Mouse (Mus musculus) embryonic fibroblast, embryonic 13.5 days (primary cell): ENCODE measurements at regions not wholly inside any gene's neighbourhood (a gene's known extent, or its start where the extent isn't known, plus 50 kb on each side); places are given as distances from the start of the nearest gene placed in this dataset.
"Not testable (repeated sequence)": the region's sequence is repeated elsewhere in the genome, so short reads cannot be mapped to it uniquely, and the experiment has no call there.

Experiments used
- H3K27ac ChIP-seq: 2 replicates; pipeline ENCODE4 v1.5.1; 2012; ENCODE audit warnings: low read length, control low read depth, inconsistent platforms; ENCODE audit not compliant: insufficient read depth
- H3K4me1 ChIP-seq: 2 replicates; pipeline ENCODE4 v1.6.1; 2011; ENCODE audit warnings: low read length; ENCODE audit not compliant: control insufficient read depth, insufficient read depth
- H3K4me3 ChIP-seq: 2 replicates; pipeline ENCODE4 v1.5.1; 2011; ENCODE audit warnings: mild to moderate bottlenecking, control low read depth, low read length; ENCODE audit not compliant: insufficient read depth
- CTCF ChIP-seq: IDR thresholded peaks from 2 replicates; pipeline ENCODE4 v1.5.1; 2011; ENCODE audit warnings: mild to moderate bottlenecking, control low read depth, low read length, moderate library complexity, borderline replicate concordance; ENCODE audit not compliant: insufficient read depth
- POLR2A ChIP-seq: IDR thresholded peaks from 2 replicates; pipeline ENCODE4 v1.6.1; 2011; ENCODE audit warnings: low read depth, mild to moderate bottlenecking, control low read depth, low read length, moderate library complexity

DNA sequence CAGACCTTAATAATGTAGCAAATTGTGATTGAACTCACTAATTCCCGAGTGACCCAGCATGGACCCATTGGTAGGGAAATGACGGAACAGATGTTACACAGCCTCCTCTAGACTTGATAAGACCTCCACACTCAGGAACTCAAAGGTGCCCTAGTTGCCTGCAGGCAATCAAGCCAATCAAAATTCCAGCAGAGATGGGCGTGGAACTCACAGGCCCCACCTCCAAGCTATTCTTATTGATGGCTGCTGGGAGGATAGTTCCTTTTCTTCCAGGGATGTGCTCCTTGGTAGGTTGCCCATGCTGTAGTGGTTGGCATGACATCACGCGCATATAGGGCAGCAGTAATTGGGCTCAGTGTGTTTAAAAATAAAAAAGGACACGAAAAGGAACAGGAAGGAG, 194.4 kb upstream of the Ift57 start:
- no peaks in the 10 kb centered on the region; the same call in 1 of the 2 replicates for H3K4me1 ChIP-seq
- no peak overlapping the region for H3K27ac ChIP-seq
- H3K4me3 ChIP-seq, result no peak overlapping the region
- no peak for TF ChIP-seq POLR2A
- no peak for TF ChIP-seq CTCF

DNA sequence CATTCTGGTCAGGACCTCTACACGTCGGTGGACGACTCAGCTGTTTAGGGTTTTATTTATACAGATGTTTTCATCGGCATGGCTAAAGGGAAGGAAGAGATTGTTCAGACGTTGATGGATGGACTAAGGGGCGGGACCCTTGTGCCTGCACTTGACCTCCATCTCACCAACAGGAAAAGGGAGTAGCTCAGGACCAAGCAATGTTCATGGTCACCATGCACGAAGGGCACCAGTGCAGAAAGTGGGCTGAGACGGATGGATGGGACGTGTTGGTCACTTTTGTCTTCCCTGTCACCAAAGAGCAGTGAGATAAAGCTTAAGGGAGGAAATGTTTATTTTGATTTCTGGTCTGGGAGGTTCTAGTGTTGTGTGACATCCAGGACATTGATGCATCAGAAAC, 193.8 kb upstream of the Ift57 start:
- TF ChIP-seq POLR2A (no peak), CTCF (no peak)
- H3K27ac ChIP-seq, result no peak overlapping the region

DNA sequence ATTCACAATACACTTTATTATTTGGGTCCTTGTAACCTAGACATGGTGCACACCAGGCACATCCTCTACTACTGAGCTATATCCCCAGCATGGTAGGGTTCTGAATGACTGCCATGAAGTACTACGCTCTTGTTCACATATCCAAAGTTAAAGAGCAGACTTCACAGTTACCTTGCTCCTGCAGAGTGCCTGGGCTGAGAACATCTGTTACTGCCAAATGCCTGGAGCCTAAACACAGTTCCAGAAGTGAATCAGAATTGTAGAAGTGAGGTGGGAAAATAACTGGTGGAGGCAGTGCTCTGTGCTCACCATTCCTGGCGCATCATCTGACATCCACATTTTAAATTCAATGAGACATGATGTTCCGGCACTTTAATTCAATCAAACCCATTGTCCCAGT, 180.2 kb upstream of the Ift57 start:
- TF ChIP-seq POLR2A (no peak), CTCF (no peak)
- no peak overlapping the region for H3K27ac ChIP-seq
- H3K4me1 ChIP-seq, result no peaks in the 10 kb centered on the region

More for the DNA sequence above, 193.8 kb upstream of the Ift57 start:
- H3K4me3 ChIP-seq, result no peak overlapping the region
- no peaks in the 10 kb centered on the region; the same call in 1 of the 2 replicates for H3K4me1 ChIP-seq

DNA sequence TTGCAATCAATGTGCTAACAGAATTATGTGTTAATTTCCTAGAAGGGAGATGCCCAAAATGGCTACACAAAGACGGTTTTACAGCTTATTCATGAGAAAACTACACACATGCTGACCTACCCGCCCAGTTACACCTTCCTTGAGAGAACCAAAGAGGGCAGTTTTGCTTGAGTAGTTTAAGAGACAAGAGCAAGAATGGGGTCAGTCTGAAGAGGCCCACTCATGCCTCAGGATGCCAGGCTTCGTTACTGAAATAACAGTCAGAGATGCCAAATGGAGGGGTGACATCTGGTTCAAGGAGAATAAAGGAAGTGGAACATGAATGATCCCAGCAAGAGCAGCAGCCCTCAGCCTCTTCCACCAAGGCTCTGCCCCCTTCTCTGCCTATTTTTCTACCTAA, 178.6 kb upstream of the Ift57 start:
- Histone ChIP-seq H3K4me1 (no peaks in the 10 kb centered on the region), H3K27ac (no peak overlapping the region), H3K4me3 (no peak overlapping the region)
- TF ChIP-seq CTCF (no peak), POLR2A (no peak)

More for the DNA sequence above, 180.2 kb upstream of the Ift57 start:
- H3K4me3 ChIP-seq, result no peak overlapping the region

DNA sequence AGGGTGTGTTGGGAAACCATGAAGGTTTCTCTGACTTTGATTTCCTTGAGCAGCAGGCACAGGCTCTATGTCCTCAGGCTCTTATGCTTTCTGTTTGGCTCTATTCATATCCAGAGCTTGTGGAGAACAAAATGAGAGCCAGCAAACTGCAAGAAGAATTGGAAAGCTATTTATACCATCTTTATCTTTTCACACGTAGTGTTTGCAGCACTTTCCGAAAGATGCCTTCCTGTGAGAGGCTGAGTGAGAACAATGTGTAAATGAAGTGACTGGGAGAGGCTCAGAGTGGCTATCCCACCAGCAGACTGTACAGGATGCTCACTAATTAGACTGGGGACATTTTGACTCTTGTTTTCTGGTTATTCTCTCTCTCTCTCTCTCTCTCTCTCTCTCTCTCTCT, 177.3 kb upstream of the Ift57 start:
- Histone ChIP-seq H3K27ac (no peak overlapping the region), H3K4me1 (no peaks in the 10 kb centered on the region), H3K4me3 (no peak overlapping the region)
- TF ChIP-seq POLR2A (no peak), CTCF (no peak)

DNA sequence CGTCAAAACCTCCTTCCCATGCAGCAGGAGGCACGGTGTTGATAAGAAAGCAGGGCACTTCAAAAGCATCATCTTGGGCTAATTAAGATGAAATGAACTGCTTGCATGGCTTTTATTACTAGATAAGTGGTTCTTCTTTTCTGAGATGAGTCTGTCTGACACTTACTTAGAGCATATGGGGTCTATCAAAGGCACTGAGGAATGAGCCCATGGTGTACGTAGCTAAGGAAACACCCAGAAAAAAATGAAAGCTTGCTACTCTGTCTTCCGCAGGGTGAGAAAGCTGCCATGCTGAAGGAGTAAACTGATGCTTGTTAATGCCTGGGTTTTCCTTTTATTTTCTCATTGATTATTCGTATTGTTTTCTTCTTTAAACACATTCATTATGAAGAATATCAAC, 176.5 kb upstream of the Ift57 start:
- Histone ChIP-seq H3K4me1 (no peaks in the 10 kb centered on the region), H3K4me3 (no peak overlapping the region), H3K27ac (no peak overlapping the region)
- no peak for TF ChIP-seq POLR2A
- no peak for TF ChIP-seq CTCF

DNA sequence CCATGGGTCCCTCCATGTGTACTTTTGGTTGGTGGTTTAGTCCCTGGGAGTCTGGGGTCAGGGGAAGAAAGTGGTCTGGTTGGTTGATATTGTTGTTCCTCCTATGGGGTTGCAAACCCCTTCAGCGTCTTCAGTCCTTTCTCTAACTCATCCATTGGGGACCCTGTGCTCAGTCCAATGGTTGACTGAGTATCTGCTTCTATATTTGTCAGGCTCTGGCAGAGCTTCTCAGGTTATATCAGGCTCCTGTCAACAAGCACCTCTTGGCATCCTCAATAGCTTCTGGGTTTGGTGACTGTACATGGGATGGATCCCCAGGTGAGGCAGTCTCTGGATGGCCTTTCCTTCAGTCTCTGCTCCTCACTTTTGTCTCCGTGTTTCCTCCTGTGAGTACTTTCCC, 170.4 kb upstream of the Ift57 start:
- not testable (repeated sequence) for H3K4me3 ChIP-seq, H3K4me1 ChIP-seq, H3K27ac ChIP-seq

DNA sequence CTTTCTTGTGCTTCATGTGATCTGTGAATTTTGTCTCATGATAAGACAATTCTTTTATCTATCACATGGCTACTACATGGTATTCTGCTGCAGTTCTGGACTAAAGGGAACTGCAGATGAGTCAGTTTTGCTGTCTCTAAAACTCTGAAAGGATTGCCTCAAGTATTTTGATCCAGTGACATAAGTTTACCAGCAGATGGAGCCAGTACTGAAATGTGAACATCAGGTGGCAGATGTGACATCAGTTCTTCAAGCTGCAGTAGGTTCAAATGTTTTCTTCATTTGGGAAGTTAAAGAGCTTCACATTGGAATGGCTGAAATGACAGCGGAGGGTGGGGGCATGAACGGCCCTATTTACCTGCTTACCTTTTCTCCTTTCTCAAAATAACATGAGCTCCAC, 170.0 kb upstream of the Ift57 start:
- H3K4me1 ChIP-seq, result no peaks in the 10 kb centered on the region
- no peak overlapping the region for H3K27ac ChIP-seq
- no peak overlapping the region for H3K4me3 ChIP-seq
- TF ChIP-seq POLR2A (no peak), CTCF (no peak)

DNA sequence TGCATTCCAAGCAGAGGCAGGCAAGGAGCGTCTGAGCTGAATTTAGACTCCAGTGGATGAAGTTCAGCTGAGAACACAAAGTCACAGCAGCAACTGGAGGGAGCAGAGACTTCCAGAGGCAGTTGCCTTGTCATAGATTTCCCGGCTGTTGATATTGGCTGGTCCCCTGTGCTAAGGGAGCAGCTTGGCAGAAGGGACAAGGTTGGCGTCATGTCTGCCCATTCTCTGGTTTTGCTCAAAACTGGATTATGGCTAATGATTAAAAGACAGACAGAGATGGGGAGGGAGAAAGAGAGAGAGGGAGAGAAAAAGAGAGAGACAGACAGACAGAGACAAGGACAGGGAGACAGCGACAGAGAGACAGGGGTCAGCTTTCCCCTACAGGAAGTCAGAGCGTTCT, 169.0 kb upstream of the Ift57 start:
- H3K4me1 ChIP-seq, result no peaks in the 10 kb centered on the region
- no peak overlapping the region for H3K27ac ChIP-seq
- no peak overlapping the region for H3K4me3 ChIP-seq
- TF ChIP-seq CTCF (no peak), POLR2A (no peak)

DNA sequence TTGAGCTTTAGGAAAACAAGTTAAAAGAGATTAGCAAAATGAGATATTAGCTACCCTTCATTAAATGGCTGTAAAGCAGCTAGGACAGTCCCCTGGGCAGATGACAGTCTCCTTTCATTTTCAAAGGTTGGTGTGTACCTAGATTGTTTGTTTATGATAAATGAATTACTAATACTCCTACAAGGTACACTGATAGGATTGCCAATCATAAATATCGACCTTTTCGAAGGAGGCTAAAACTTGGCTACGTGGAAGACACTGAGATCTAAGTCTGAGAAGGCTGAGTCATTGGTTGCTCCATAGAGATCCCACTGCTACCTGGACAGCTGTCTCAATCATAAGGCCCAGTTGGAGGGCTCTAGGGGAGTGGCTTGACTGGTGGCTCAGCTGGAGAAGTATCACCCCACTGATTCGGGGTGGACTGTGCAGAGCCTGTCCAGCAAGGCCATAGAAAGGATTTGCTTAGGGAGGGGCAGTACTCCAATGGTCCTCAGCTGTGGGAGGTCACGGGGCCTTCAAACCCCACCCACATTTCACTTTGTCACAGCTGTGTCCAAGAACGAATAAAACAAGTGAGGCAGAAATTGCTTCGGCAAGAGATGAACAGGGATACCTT, 166.9 kb upstream of the Ift57 start:
- no peak overlapping the region for H3K4me3 ChIP-seq
- no peaks in the 10 kb centered on the region for H3K4me1 ChIP-seq
- TF ChIP-seq POLR2A (no peak), CTCF (no peak)
- H3K27ac ChIP-seq, result no peak overlapping the region

DNA sequence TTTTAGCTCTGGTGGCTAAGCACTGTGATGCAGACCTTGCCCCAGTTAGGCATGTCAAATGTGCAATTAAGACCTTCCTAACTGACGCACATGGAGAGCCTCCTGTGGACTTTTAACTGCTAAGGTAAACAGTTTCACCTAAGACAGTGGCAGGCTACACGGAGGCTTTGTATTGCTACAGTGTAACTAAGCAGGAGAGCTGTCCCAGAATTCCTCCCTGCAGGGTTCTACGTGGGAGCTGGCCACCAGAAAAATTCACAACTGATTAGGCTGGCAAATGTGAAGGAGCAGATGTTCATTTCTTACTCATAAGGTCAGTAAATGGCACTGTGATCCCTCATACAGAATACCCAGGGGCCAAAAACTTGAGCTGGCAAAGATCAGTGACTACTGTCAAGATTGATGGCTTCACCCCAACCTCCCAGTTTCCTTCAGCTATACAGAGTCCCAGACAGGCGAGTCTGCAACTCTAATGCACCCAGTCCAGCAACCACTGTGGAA, 165.5 kb upstream of the Ift57 start:
- H3K4me3 ChIP-seq, result no peak overlapping the region
- no peak overlapping the region for H3K27ac ChIP-seq
- no peaks in the 10 kb centered on the region for H3K4me1 ChIP-seq
- TF ChIP-seq CTCF, result no peak
- no peak for TF ChIP-seq POLR2A
